Mouse (Mus musculus) T-helper 2 cell (primary cell): ENCODE results near the gene Hmga1.

Experiments used
- in situ Hi-C: fragments of 300-600 bp; cut with MboI, MseI; formaldehyde crosslinking; loops from one replicate; pipeline ENCODE4 v1.15.1; 2025; ENCODE audit warnings: high pct_unique_total_duplicates

Gene Hmga1

DNA sequence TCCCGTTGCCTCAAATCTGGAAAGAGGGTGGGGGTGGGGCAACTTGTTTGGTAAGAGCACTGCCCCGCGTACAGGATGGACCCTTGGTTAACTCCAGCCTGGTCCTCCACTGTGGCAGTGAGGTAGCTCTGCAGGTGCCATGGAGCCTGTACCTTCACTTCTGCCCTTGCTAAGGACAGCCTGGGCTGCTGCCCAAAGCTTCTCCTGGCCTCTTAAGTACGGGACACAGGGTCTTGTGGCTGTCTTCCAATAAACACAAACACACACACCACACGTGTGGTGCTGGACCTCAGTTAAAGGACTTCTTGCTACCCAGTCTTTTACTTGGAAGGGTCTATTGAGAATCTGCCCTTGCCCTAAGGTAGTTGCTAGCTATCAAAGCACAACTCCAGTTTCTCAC, 2.5 kb downstream of the Hmga1 start:
- in situ Hi-C loops = no loop called here

DNA sequence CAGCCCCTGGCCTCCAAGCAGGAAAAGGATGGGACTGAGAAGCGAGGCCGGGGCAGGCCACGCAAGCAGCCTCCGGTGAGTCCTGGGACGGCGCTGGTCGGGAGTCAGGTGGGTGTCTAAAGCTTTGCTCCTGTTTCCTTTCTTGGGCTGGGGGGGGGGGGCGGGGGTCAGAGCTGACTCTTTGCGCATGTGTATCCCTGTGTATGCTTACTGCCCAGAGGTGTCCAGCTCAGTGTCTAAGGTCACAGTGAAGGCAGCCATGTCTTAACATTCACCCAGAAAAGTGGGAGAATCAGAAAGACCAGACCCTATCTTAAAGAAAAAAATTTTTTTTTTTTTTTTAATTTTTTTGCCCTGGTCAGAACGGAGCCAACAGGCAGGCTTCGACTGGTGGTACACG, 3.3 kb downstream of the Hmga1 start:
- in situ Hi-C loops = no loop called here

DNA sequence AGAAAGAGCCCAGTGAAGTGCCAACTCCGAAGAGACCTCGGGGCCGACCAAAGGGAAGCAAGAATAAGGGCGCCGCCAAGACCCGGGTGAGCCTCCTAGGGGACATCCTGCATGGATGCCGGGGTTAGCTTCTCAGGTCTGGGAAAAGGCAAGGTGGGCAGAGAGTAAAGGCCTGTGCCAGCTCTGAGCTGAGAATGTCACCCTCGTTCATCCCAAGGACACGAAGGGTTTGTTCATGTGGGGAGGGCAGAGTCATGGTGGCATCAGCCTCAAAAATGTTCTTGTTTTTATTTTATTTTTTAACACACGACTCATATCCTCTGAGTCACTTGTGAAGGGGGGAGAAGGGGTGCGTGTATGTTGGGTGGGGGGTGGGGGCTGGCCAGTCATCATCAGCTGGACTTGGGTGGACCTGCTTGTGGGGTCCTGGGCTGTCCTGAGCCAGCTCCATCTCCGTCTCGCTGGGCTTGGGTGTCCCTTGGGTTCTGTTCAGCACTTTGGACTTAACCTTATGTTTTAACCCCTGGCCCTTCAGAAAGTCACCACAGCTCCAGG, 4.7 kb downstream of the Hmga1 start:
- in situ Hi-C loops = no loop called here

DNA sequence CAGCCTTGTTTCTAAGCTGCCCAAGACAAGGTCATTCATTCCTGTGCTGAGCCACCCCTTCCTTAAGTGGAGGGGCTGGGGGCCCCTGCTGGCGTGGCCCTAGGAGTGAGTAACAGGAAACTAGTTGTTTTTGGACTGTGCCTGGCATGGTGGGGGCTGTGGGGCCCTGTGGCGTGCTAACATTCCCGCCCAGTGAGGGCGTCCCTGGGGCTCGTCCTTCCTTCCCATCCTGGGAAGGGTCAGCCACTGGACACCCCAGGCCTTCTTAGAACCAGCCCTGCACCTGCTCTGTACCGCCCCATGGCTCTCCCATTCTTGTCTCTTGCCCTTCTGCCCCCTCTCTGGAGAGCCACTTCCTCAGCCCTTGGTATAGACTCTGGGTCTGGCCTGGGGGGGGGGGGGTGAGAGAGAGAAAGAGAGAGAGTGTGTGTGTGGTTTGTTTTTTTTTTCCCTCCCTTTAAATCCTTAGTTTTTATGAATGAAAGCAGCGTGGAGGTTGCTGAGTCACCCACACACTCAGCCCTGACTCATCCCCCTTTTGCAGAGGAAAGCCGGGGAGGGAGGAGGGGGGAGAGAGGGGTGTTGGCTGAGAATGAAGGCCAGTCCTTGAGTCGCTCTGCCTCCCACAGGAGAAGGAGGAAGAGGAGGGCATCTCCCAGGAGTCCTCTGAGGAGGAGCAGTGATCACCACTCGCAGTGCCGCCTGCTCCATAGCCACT, 5.7 kb downstream of the Hmga1 start:
- in situ Hi-C loops = no loop called here

DNA sequence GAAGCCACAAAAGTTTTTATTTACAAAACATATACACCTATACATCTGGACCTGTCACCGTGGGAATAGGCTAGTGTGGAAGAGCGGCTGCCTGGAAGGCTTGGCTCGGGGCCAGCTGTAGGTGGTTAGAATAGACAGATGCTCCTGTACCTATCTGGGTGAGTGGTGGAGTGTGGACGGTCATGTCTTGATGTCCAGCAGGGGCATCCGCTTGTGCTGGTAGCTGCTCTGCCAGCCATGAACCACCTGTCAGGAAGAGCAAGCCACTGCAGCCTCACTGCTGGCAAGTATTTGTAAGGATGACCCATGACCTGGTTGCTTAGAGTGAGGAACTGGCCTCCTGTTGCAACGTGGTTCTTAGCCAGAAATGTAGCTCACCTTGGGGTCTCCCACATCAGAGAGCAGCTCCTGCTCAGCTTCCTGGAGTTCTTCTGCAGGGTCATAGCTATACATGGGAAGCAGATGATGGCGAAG, 7.5 kb downstream of the Hmga1 start:
- in situ Hi-C loops = no loop called here

DNA sequence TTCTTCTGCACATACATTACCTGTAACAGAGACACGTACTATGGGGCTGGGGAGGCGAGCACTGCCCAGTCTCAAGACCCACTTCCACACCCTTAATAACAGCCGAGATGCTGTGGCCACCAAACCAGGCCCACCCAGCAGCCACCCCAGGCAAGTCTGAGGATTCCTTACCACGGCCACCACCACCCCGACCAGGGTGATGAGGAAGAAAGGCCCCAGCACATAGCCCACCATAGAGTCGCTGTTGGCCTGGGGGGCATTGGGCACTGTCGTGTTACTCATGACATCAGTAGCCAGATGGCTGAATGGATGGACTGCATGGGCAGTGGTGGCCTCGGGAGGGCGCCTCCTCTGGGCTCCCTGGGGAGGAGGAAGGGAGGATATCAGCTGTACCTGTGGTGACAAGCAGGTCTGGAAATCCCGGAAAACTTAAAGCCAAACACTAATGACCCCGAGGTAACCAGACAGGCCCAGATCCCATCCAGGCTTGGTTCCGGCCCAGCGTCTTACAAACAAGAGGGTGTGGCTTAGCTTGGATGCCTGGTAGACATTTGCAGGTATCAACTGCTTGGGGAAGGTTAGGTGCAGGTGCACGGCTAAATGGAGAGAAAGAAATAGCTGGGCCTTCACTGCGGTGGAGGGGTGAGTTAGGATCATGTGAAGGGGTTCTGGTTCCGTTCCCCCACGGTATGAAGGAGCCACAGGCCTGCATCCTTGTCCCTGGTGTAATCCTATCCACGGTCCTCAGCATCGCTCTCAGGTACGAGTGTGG, 8.3 kb downstream of the Hmga1 start:
- in situ Hi-C loops = loop anchor here (5.0 kb wide), 2 partner anchors 63 to 248 kb away; no protein-coding TSS in a partner anchor

DNA sequence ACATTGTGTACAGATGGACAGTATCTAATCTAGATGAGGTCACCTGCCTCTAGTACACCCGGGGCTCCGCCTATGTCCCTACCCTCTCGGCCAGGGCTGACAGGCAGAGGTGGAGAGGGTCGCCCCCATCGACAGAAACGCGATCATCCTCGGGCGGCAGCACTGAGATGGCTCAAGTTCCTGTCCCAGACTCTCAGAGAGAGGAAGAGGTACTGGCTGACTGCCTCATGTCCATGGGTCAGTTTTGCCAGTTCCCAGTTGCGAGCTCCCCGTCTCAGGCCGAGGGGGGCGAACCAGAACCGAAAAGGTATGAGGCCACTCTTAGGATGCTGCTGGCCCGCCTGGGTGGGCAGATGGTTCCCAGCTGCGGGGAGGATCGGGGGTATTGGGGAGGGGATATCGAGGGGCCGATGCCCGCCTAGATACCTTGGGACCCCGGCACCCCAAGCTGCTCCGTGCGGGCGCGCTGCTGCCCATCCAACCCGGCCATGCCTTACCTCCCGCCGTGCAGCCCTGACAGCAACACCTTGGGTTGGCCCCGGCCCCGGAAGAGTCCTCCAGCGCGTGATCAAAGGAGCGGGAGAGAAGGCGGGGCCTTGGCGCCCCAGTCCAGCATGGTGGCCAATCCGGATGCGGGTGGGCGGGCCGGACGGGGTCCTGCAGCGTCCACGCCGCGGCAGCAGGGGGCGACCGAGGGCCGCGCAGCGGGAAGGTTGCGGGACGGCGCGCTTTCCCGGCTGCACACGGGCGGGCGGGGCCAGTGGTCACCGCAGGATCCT, 9.1 kb downstream of the Hmga1 start, which contains the start of gene AI413582:
Gene AI413582, minus strand, starts transcription at position 594 of the 779 bp plus-strand sequence.
- in situ Hi-C loops = loop anchor here (5.0 kb wide), 2 partner anchors 62 to 247 kb away; no protein-coding TSS in a partner anchor

DNA sequence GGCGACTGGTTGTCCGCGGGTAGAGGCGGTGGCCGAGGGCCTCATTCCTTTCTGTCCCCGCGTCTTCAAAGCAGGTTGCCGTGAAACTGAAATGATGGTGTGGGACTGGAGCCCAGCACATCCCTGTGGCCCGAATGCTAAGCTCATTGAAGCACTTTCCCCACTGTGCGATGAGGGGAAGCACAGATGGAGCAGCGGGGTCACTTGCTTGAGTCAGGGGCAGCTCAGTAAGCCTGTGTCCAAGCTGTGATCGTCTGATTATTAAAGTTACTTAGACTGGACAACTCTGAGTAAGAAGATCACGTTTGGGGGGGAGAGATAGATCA, 9.6 kb downstream of the Hmga1 start:
- in situ Hi-C loops = loop anchor here (5.0 kb wide), 2 partner anchors 61 to 246 kb away; no protein-coding TSS in a partner anchor

DNA sequence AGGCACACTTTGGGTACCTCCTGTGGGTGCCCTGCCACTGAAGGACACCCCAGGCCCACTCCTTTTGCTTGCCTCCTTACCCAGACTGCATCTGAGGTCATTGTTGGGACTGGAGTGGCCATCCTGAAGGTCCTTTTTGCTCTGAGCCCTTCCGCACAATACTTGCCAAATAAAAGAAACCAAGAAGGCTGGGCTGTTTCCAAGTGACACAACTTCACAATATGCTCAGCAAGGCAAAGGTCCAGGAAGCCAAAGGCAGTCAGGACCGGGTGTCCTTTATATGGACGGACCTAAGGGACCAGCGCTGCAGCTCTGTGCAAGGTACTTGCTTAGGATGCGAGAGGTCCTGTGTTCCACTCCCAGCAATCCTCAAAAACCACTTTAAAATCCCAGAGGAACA, 11.9 kb downstream of the Hmga1 start:
- in situ Hi-C loops = loop anchor here (5.0 kb wide), 2 partner anchors 59 to 244 kb away; no protein-coding TSS in a partner anchor

DNA sequence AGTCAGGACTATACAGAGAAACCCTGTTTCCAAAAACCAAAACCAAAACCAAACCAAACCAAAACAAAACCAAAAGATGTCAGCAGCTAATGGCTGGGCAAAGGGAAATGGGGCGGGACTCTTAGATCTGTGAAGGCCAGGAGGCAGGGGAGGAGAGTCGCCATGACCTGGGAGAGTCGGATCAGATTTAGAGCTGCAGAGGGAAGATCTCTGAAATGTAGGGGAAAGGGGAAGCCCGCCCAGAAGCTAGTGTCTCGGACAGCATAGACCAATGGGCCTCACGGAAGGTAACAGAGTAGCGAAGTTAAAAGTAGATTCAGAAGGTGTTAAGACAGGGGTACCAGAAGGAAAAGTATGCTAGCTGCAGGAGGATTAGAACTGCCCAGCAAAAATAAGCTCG, 15.0 kb downstream of the Hmga1 start:
- in situ Hi-C loops = no loop called here

DNA sequence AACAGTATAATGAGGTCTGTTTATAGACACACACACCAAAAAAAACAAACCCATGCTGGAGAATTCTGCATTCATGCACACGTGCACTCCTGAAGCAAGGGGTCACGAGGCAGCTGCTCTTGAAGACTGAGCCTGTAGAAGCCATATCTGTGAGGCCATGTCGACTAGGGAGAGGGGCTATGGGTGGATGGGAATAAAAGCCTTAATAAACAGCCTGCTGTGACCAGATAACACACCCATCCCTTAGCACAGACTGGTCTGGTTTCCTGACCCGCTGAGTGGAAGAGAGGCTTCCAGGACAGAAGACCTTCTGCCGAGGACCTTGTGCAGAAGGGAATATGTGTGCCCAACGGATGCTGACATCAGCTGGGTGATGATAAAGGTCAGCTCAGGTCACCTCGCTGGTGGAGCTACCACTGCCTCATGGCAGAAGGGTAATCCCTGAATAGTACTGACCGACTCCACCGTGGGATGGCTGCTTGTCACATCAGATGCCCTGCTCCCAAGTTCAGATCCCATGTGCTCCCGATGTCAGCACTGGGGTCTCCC, 17.5 kb downstream of the Hmga1 start:
- in situ Hi-C loops = no loop called here

DNA sequence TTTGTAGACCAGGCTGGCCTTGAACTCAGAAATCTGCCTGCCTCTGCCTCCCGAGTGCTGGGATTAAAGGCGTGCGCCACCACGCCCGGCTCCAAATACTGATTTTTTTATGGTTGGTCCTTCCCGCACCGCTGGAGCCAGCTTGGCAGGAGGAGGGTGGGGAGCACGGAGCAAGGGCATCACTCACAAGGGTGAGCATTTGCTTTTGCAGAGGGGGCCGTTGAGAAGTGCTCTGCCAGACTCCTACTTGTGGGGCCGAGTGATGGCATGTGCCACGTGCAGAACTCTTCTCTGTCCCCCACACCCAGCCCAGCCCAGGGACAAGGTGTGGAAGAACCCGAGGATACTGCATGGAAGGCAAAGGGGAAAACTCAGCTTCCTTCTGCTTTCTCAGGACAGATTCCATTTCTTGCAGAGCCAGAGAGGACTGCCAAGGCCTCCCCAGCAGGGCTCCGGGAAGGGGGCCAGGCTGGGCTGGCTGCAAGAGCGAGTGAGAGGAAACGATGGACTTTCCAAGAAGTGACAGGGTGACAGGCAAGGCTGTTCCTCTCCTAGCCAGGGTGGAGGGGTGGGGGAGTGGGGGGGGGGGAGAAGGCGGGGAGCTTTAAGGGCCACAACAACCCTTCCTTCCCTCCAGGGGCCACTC, 18.3 kb downstream of the Hmga1 start:
- in situ Hi-C loops = no loop called here

DNA sequence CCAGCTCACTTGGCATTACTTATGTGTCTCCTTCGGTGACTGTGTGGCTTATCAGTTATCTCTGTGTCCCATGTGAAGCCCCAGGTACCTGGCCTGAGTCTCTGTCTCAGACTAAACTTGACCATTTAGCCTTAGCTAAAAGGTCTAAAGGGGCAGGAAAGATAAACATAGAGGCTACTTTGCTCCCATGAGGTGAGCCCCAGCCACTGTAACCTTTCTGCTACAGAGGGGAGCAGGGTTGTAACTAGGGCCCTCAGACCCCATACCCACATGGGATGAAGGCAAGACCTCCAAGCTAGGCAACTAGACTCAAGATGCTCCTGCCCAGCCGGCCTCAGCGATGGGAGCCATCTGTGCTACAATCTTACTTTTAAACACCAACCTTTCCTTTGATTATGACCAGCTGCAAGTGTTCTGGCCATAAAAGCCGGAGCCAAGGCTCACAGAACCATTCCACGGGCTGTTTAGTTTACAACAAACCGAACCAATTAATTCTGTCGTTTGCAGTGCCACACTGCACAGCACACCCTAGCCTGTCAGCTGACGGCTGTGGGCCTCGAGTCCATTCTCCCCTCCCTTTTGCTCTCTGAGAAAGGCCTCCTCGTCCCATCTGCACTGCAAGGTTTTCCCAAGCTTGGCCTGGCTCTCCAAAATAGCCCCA, 18.9 kb downstream of the Hmga1 start:
- in situ Hi-C loops = no loop called here

DNA sequence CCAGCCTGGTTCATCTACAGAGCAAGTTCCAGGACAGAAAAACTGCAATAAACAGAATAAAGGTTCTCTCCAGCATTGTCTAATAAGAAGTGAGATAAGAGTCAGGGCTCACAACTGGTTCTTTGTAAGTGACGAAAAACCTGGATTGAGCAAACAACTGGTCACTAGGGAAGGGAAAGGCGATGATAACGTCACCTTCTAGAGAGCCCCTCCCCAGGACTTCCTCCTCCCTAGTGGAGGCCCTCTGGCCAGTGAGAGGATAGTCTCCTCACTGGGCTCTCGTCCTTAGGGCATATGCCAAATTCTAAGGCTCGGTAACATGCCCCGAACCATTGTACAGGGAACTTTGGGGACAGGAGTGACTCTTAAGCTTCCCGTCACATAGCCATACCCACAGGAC, 19.8 kb downstream of the Hmga1 start:
- in situ Hi-C loops = no loop called here

DNA sequence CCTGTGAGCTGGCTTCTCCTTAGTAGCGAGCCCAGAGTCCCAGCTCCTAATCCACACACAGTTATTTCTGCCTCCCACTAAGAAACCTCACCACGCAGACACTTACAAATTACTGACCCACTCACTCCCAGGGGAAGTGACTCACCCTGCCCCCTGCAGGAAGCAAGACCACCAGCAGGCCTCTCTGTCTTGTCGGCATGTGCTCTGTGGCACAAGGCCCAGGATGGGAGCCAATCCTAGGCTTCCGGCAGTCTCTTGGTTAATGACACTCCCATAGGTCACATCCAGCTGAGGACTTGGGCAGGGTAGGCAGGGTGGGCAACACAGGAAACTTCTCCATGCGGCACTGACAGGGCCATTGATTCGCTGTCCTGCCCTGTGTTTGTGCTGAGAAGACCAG, 21.2 kb downstream of the Hmga1 start:
- in situ Hi-C loops = no loop called here

DNA sequence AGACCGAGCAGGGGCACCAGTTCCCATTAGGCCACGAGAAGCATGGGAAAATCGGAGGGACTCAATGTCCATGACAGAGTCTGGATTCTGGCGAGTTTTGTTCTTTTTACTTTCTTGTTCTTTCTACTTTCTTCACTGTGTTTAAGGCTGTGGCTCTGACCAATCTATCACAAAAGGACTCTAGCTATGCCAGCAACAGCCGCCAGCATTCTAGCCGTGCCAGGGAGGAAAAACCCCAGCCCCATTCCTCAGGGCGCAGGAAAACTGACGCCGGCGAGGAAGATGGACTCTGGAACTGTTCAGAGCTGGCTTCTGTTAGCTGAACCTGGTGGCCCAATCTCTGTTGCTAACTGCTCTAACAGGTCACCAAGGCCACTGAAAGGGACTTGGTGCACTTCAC, 22.2 kb downstream of the Hmga1 start:
- in situ Hi-C loops = no loop called here

DNA sequence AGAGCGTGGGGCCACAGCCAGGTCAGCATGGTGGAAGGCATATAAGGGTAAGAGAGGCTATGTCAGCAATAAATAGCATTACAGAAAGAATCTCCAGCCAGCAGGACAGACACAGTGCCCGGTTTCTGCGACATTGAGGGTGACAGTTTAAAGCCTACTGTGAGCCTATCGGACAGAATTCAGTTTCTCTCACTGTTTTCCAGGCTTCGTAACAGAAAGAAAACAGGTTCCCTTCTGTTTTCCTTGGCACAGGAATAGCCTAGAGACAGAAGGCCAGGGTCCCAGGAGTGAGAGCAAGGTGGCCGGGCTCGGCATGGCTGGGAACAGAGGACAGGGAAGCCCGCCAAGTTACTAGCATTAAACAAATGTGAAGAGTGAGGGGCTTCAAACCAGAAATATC, 23.5 kb downstream of the Hmga1 start:
- in situ Hi-C loops = no loop called here

DNA sequence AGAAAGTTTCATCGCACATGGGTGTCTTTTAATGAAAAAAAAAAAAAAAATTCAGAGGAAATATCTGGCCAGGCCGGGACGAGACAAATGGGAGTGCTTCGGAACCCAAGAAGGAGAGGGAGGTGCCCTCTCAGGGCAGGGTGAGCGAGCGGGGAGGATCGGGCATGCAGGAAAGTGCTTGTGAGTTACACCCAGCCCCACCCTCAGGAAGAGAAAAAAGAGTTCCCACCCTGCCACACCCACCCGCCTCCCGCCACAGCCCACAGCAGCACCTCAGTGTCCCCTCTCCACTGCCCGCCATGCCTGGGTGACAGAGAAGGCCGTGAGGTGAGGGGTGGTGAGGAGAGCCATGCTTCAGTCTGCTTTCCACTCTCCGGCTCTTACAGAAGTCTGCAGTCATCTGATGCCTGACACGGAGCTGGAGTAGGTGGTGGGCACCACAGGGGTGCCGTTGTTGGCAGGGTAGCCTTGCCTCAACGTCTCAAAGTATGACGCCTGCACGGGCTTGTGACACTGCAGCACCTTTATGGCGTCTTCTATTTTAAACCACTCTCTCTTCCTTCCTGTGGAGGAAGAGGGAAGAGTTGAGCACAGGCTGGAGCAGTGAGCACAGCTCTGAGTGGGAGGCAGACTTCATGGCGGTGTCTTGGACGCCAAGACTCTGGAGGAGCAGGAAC, 24.2 kb downstream of the Hmga1 start:
- in situ Hi-C loops = no loop called here

DNA sequence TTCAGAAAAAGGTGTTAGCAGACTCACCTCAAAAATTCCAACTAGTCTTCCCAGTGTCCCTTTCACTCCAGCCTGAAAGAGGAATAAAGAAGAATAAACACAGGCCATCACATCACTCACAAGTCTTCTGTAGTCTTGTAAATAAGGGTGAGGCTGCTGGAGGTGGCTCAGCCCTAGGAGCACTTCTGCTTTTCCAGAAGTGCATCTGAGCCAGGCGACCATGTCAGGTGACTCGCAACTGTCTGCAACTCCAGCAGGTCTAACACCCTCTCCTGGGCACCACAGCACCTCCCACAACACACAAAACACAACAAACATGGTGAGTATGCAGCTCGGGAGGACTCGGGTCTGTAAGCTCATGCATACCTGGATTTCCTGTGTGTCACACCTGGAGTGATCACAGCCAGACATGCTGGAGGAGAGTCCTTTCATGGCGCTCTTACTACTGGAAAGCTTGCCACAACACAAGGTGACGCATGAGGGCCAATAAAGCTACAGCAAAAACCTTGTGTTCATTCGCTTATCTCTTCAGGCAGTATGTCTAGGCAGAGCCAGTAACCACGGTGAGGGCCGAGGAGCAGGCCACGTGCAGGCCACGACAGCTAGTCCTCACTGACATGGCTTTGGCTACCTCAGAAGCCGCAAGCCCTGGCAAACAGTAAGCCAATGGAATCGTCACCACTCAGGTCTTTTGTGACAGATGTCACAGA, 27.0 kb downstream of the Hmga1 start:
- in situ Hi-C loops = no loop called here
